Mouse (Mus musculus): ENCODE data around the gene Gm20388. TPM values are rescaled to one million over a fixed set of nuclear protein-coding genes. Genes with fewer than 3 reads are reported as not detected.
A peak's percentile ranks its signal among the peaks of the same experiment; 100 is the strongest.

The Gm20388 gene
- polyA plus RNA-seq, 1 experiment from 2014 or later = not detected

DNA sequence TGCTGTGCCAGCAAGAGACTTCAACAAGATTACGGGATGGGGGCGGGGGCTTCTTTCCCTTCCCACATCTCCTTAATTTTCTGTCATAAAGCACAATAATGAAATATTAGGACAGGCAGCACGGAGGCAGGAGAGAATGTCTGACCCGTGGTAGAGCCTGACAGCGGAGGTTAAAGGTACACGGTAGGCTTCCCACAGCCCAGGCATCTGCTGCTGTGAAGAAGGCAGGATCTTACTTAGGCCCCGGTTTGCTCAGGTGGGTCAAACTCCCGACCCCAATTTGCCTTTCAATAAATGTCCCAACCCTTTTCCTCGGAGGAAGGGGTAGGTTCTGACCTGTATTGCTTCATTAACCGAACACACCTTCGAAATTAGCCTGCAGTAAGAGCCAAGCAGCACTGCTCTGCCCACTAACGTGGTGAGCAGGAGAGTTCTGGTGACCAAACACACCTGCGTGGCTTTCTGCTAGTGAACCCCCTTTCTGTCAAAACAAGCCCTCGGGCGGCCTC is 3894.6 kb downstream of the Gm20388 start:
- no peaks in the 10 kb centered on the region for H3K27me3 ChIP-seq (ENCODE audit: control insufficient read depth, insufficient read depth, low read length)
- WGBS = 17% methylated on average over 15 of the region's 15 CpGs
- ATAC-seq (ENCODE audit: low FRiP score, low TSS enrichment) = no peak

DNA sequence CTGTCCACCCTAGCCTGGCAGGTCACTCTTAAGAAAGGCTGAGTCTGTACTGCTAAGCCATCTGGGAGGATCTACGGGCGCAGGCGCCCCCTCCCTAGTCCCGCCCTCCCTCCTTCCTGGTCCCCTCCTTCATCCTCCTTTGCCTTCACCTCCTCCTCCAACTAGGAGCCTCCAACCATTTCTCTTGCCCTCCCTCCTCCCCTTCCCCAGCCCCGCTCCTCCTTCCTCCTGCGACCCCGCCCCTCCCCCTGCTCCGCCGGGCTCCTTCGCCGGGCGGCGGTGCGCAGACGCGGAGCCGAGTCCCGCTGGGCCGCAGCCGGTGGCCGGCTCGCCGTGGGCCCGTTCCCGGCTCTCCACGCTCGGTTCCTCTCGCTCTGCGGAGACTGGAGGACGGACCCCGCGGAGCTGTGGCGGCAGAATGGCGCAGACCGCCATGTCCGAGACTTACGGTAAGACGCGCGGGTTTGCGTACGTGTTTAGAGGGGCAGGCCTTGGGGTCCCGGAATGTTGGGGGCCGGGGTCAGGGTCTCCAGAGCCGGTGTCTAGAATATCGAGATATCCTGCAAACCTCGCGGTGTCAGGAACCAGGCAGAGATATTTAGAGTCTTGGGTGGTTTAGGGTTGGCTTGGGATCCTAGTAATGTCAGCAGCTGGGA is 3895.2 kb downstream of the Gm20388 start, which contains the start of gene Rab4a:
Rab4a (plus strand) TSS at position 268 of the 656 bp plus-strand sequence.
- TF ChIP-seq CTCF (IDR thresholded peaks at IDR 0.05; ENCODE audit: low read depth) = no peak
- TF ChIP-seq EP300 (optimal IDR thresholded peaks at IDR 0.05) = no peak
- Histone ChIP-seq H3K27ac (replicated peaks) (peak within 1 kb of the TSS; percentile 84), H3K4me2 (replicated peaks; ENCODE audit: low read depth) (peak within 1 kb of the TSS; percentile 60), H3K9me3 (ENCODE audit: control insufficient read depth, low read length) (no peaks in the 10 kb centered on the region), H3K4me1 (replicated peaks; ENCODE audit: control insufficient read depth, insufficient read depth) (peaks cover 6% of the 10 kb centered on the region), H3K9ac (ENCODE audit: low read length) (peak within 1 kb of the TSS; percentile 89), H3K4me3 (ENCODE audit: low read depth, low read length) (peak within 1 kb of the TSS; percentile 75), H3K27me3 (ENCODE audit: control insufficient read depth, insufficient read depth, low read length) (no peaks in the 10 kb centered on the region), H3K36me3 (ENCODE audit: control insufficient read depth, insufficient read depth, low read length) (no peaks in the 10 kb centered on the region)
- under 1% methylated on average over 46 of the region's 48 CpGs for WGBS
- peak; percentile 87 for DNase-seq (ENCODE audit: low spot score)
- ATAC-seq (ENCODE audit: low FRiP score, low TSS enrichment) = peak; percentile 87

More for the DNA sequence above, 3894.6 kb downstream of the Gm20388 start:
- H3K9me3 ChIP-seq (ENCODE audit: control insufficient read depth, low read length) = no peaks in the 10 kb centered on the region
- H3K27ac ChIP-seq (replicated peaks) = peak overlapping the region; percentile 84
- no peaks in the 10 kb centered on the region for H3K36me3 ChIP-seq (ENCODE audit: control insufficient read depth, insufficient read depth, low read length)
- no peak for DNase-seq (ENCODE audit: low spot score)
- peak overlapping the region; percentile 89 for H3K9ac ChIP-seq (ENCODE audit: low read length)
- H3K4me2 ChIP-seq (replicated peaks; ENCODE audit: low read depth) = peak overlapping the region; percentile 60
- peak overlapping the region; percentile 75 for H3K4me3 ChIP-seq (ENCODE audit: low read depth, low read length)
- TF ChIP-seq CTCF (IDR thresholded peaks at IDR 0.05; ENCODE audit: low read depth) (no peak), EP300 (optimal IDR thresholded peaks at IDR 0.05) (no peak)
- H3K4me1 ChIP-seq (replicated peaks; ENCODE audit: control insufficient read depth, insufficient read depth) = peaks cover 6% of the 10 kb centered on the region

DNA sequence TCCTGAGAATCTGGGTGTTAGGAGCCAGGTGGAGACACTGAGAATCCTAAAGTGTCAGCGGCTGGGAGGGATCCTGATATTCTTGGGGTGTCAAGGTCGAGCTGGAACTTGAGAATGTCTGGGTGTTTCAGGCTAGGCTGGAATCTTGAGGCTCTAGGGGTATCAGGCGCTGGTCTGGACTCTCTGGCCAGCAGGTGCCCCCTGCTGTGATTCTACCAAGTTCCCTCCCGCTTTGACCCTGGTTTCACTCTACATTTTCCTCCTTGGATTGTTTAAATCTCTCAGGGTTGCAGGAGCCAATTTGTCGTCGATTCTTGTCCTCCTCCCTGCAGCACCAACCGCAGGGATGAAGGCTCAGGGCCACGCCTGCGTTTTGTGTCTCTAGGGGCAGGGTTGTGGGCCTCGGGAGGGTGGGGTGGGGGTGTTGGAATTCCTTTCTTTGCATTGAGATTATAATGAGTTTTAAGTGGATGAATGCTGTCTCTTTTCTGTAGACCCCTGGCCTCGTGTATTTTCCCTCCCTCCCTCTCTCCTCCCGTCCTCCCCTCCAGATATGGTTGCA is 3895.8 kb downstream of the Gm20388 start:
- Histone ChIP-seq H3K27ac (replicated peaks) (peak overlapping the region; percentile 84), H3K36me3 (ENCODE audit: control insufficient read depth, insufficient read depth, low read length) (no peaks in the 10 kb centered on the region), H3K4me1 (replicated peaks; ENCODE audit: control insufficient read depth, insufficient read depth) (peaks cover 6% of the 10 kb centered on the region), H3K9ac (ENCODE audit: low read length) (peak overlapping the region; percentile 89), H3K4me2 (replicated peaks; ENCODE audit: low read depth) (peak overlapping the region; percentile 60), H3K9me3 (ENCODE audit: control insufficient read depth, low read length) (no peaks in the 10 kb centered on the region), H3K4me3 (ENCODE audit: low read depth, low read length) (peak overlapping the region; percentile 75), H3K27me3 (ENCODE audit: control insufficient read depth, insufficient read depth, low read length) (no peaks in the 10 kb centered on the region)
- TF ChIP-seq EP300 (optimal IDR thresholded peaks at IDR 0.05) (no peak), CTCF (IDR thresholded peaks at IDR 0.05; ENCODE audit: low read depth) (no peak; the same call in 1 of the 2 replicates)
- no peak for ATAC-seq (ENCODE audit: low FRiP score, low TSS enrichment)
- 5% methylated on average over 12 of the region's 12 CpGs for WGBS
- no peak for DNase-seq (ENCODE audit: low spot score)

DNA sequence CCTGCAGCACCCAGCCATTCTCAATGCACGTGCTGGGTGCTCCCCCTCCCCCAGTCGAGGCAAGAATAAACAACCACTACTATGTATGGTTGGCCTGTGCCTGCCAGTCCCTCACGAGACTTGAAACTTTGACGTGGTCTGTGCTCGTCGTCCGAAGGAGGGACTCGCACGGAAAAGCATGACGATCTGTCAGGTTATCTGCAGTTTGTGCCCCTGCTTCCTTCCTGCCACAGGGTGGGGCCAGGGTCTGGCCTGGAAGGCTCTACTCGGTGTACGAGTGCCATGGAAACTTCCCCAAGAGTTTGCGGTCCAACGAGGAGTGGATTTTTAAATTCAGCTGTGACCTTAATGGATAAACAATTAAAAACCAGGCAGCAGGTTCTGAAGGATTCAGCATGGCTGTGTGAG is 3896.4 kb downstream of the Gm20388 start:
- DNase-seq (ENCODE audit: low spot score) (peak; percentile 39), ATAC-seq (ENCODE audit: low FRiP score, low TSS enrichment) (peak; percentile 64; the same call in 1 of the 2 replicates)
- TF ChIP-seq CTCF (IDR thresholded peaks at IDR 0.05; ENCODE audit: low read depth) = peak; percentile 20; the same call in 1 of the 2 replicates
- TF ChIP-seq EP300 (optimal IDR thresholded peaks at IDR 0.05) = no peak
- Histone ChIP-seq H3K4me3 (ENCODE audit: low read depth, low read length) (peak overlapping the region; percentile 75), H3K4me1 (replicated peaks; ENCODE audit: control insufficient read depth, insufficient read depth) (peaks cover 6% of the 10 kb centered on the region), H3K9ac (ENCODE audit: low read length) (peak overlapping the region; percentile 47), H3K9me3 (ENCODE audit: control insufficient read depth, low read length) (no peaks in the 10 kb centered on the region), H3K4me2 (replicated peaks; ENCODE audit: low read depth) (peak overlapping the region; percentile 60), H3K27me3 (ENCODE audit: control insufficient read depth, insufficient read depth, low read length) (no peaks in the 10 kb centered on the region), H3K36me3 (ENCODE audit: control insufficient read depth, insufficient read depth, low read length) (no peaks in the 10 kb centered on the region), H3K27ac (replicated peaks) (no peak overlapping the region)
- 8% methylated on average over 14 of the region's 14 CpGs for WGBS

DNA sequence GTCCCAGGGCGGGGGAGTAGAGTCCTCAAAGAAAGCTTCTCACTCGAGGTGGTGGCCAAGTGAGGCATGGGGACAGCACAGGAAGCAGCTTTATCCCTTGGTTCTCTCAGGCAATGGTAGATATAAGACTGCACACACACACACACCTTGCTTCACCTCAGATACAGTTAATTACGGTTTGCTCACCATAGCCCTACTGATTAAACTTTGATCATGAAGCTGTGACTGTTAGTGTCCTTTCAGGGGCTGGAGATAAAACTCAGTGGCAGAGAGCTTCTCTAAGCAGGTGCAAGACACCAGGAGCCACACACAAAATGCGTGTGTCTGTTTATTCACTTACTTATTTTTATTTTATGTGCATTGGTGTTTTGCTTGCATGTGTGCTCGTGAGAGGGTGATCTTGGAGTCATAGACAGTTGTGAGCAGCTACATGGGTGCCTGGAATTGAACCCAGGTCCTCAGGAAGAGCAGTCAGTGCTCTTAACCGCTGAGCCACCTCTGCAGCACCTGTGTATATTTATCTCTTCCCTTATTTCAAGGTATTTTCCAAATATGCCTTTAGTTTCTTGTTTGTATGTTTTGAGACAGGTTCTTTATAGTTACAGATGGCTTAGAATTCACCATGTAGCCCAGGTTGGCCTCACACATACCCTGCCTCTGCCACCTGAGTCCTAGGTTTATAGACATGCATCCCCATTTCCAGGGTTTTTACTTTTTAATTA is 3897.4 kb downstream of the Gm20388 start:
- no peak overlapping the region for H3K27ac ChIP-seq (replicated peaks)
- H3K9me3 ChIP-seq (ENCODE audit: control insufficient read depth, low read length) = no peaks in the 10 kb centered on the region
- no peaks in the 10 kb centered on the region for H3K36me3 ChIP-seq (ENCODE audit: control insufficient read depth, insufficient read depth, low read length)
- no peak for ATAC-seq (ENCODE audit: low FRiP score, low TSS enrichment)
- no peak overlapping the region for H3K9ac ChIP-seq (ENCODE audit: low read length)
- no peaks in the 10 kb centered on the region for H3K27me3 ChIP-seq (ENCODE audit: control insufficient read depth, insufficient read depth, low read length)
- 69% methylated on average over 6 of the region's 6 CpGs for WGBS
- no peak overlapping the region for H3K4me3 ChIP-seq (ENCODE audit: low read depth, low read length)
- no peak for TF ChIP-seq CTCF (IDR thresholded peaks at IDR 0.05; ENCODE audit: low read depth)
- TF ChIP-seq EP300 (optimal IDR thresholded peaks at IDR 0.05) = no peak
- no peak overlapping the region for H3K4me2 ChIP-seq (replicated peaks; ENCODE audit: low read depth)
- peaks cover 6% of the 10 kb centered on the region for H3K4me1 ChIP-seq (replicated peaks; ENCODE audit: control insufficient read depth, insufficient read depth)
- no peak for DNase-seq (ENCODE audit: low spot score)
